Mouse (Mus musculus): ENCODE data around the gene Rbck1. TPM values are rescaled to one million over a fixed set of nuclear protein-coding genes. Genes with fewer than 3 reads are reported as not detected.

Gene Rbck1
- polyA plus RNA-seq, 1 experiment from 2014 or later = 88.1 TPM

GRCm38 (mm10) chr2:152336856-152337255 is 4.4 kb upstream of the Rbck1 start:
- 42% methylated on average over 1 of the region's 1 CpGs for WGBS
- peak overlapping the region; percentile 79 for H3K27ac ChIP-seq (ENCODE audit: low read length)
- H3K9ac ChIP-seq (ENCODE audit: low read length) = no peak overlapping the region
- H3K4me2 ChIP-seq (ENCODE audit: low read depth, low read length) = no peak overlapping the region
- peak; percentile 18; the same call in 1 of the 2 replicates for ATAC-seq (ENCODE audit: low read depth)
- H3K27me3 ChIP-seq (ENCODE audit: control insufficient read depth, insufficient read depth, low read depth, low read length) = no peaks in the 10 kb centered on the region
- no peaks in the 10 kb centered on the region for H3K9me3 ChIP-seq (ENCODE audit: control insufficient read depth, low read length)
- peaks cover 9% of the 10 kb centered on the region for H3K4me1 ChIP-seq (replicated peaks; ENCODE audit: control insufficient read depth, insufficient read depth, low read length)
- H3K4me3 ChIP-seq (ENCODE audit: low read length) = no peak overlapping the region
- H3K36me3 ChIP-seq (ENCODE audit: control insufficient read depth, insufficient read depth, low read length) = no peaks in the 10 kb centered on the region

DNA sequence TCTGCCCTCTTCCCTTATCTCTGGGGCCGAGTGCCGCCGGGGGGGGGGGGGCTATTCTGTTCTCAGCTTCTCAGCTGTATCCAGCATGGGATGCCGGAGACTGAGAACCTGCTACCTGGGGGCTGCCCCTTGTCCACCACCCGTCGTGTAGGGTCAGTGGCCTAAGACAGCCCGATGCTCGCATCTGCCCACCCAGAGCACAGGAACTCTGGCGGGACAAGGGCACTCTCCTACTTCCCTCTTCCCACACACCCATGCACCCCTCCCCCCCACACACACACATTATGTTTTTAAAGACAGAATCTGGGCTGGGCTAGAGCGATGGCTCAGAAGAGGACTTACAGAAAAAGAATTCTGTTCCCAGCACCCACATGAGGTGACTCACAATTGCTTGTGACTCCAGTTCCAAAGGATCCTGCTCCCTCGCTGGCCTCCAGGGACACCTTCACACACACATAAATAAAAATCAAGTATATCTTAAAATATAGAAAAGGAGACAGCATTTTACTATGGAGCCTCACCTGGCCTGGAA is 2.9 kb upstream of the Rbck1 start:
- WGBS = 34% methylated on average over 10 of the region's 11 CpGs
- H3K4me3 ChIP-seq (ENCODE audit: low read length) = no peak overlapping the region
- no peak overlapping the region for H3K4me2 ChIP-seq (ENCODE audit: low read depth, low read length)
- H3K27me3 ChIP-seq (ENCODE audit: control insufficient read depth, insufficient read depth, low read depth, low read length) = no peaks in the 10 kb centered on the region
- no peak overlapping the region for H3K27ac ChIP-seq (ENCODE audit: low read length)
- H3K4me1 ChIP-seq (replicated peaks; ENCODE audit: control insufficient read depth, insufficient read depth, low read length) = peaks cover 21% of the 10 kb centered on the region
- H3K9ac ChIP-seq (ENCODE audit: low read length) = no peak overlapping the region
- ATAC-seq (ENCODE audit: low read depth) = no peak
- no peaks in the 10 kb centered on the region for H3K36me3 ChIP-seq (ENCODE audit: control insufficient read depth, insufficient read depth, low read length)
- H3K9me3 ChIP-seq (ENCODE audit: control insufficient read depth, low read length) = no peaks in the 10 kb centered on the region

- Histone ChIP-seq H3K27me3 (ENCODE audit: control insufficient read depth, insufficient read depth, low read depth, low read length) (no peaks in the 10 kb centered on the region), H3K36me3 (ENCODE audit: control insufficient read depth, insufficient read depth, low read length) (no peaks in the 10 kb centered on the region; the same call in 1 of the 2 replicates), H3K9me3 (ENCODE audit: control insufficient read depth, low read length) (no peaks in the 10 kb centered on the region), H3K9ac (ENCODE audit: low read length) (no peak overlapping the region), H3K4me2 (ENCODE audit: low read depth, low read length) (no peak overlapping the region), H3K4me3 (ENCODE audit: low read length) (no peak overlapping the region), H3K27ac (ENCODE audit: low read length) (no peak overlapping the region), H3K4me1 (replicated peaks; ENCODE audit: control insufficient read depth, insufficient read depth, low read length) (peaks cover 23% of the 10 kb centered on the region)
- WGBS = 71% methylated on average over 4 of the region's 4 CpGs
- no peak for ATAC-seq (ENCODE audit: low read depth)
These were observed 1.0 kb upstream of the Rbck1 start for GRCm38 (mm10) chr2:152333345-152334006.

- peak overlapping the region; percentile 42 for H3K9ac ChIP-seq (ENCODE audit: low read length)
- peak overlapping the region; percentile 63 for H3K4me2 ChIP-seq (ENCODE audit: low read depth, low read length)
- H3K27me3 ChIP-seq (ENCODE audit: control insufficient read depth, insufficient read depth, low read depth, low read length) = no peaks in the 10 kb centered on the region
- H3K4me1 ChIP-seq (replicated peaks; ENCODE audit: control insufficient read depth, insufficient read depth, low read length) = peaks cover 14% of the 10 kb centered on the region; the same call in 1 of the 2 replicates
- peaks cover 11% of the 10 kb centered on the region for H3K36me3 ChIP-seq (ENCODE audit: control insufficient read depth, insufficient read depth, low read length)
- 47% methylated on average over 7 of the region's 7 CpGs for WGBS
- H3K4me3 ChIP-seq (ENCODE audit: low read length) = peak overlapping the region; percentile 86
- H3K27ac ChIP-seq (ENCODE audit: low read length) = no peak overlapping the region
- ATAC-seq (ENCODE audit: low read depth) = no peak
- no peaks in the 10 kb centered on the region for H3K9me3 ChIP-seq (ENCODE audit: control insufficient read depth, low read length)
These were observed 1.5 kb downstream of the Rbck1 start for GRCm38 (mm10) chr2:152330858-152331423.

DNA sequence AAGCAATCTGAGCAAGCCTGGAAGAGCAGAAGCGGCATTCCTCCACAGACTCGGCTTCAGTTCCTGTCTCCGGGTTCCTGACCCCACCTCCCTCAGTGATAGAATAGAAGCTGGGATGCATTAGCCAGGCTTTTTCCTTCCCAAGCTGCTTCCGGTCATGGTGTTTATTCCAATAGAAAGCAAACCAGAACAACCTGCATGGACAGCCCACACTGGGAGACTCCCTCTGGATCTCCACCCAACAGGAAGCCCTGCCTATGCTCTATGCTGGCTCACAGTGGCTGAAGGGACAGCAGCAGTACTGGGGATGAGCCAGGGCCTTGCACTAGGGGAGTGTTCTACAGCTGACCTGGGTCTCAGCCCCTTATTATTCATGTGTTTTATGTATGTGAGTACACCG is 4.5 kb downstream of the Rbck1 start:
- Histone ChIP-seq H3K27ac (ENCODE audit: low read length) (no peak overlapping the region), H3K4me1 (replicated peaks; ENCODE audit: control insufficient read depth, insufficient read depth, low read length) (peaks cover 14% of the 10 kb centered on the region; the same call in 1 of the 2 replicates), H3K9ac (ENCODE audit: low read length) (no peak overlapping the region), H3K27me3 (ENCODE audit: control insufficient read depth, insufficient read depth, low read depth, low read length) (no peaks in the 10 kb centered on the region), H3K4me3 (ENCODE audit: low read length) (no peak overlapping the region), H3K4me2 (ENCODE audit: low read depth, low read length) (no peak overlapping the region), H3K36me3 (ENCODE audit: control insufficient read depth, insufficient read depth, low read length) (peaks cover 28% of the 10 kb centered on the region), H3K9me3 (ENCODE audit: control insufficient read depth, low read length) (no peaks in the 10 kb centered on the region)
- no peak for ATAC-seq (ENCODE audit: low read depth)
- WGBS = 58% methylated on average over 5 of the region's 5 CpGs

GRCm38 (mm10) chr2:152326654-152327053 is 5.8 kb downstream of the Rbck1 start:
- WGBS = 84% methylated on average over 8 of the region's 8 CpGs
- no peak overlapping the region for H3K9ac ChIP-seq (ENCODE audit: low read length)
- no peaks in the 10 kb centered on the region for H3K9me3 ChIP-seq (ENCODE audit: control insufficient read depth, low read length)
- no peak for ATAC-seq (ENCODE audit: low read depth)
- no peaks in the 10 kb centered on the region for H3K27me3 ChIP-seq (ENCODE audit: control insufficient read depth, insufficient read depth, low read depth, low read length)
- H3K4me3 ChIP-seq (ENCODE audit: low read length) = no peak overlapping the region
- H3K36me3 ChIP-seq (ENCODE audit: control insufficient read depth, insufficient read depth, low read length) = peaks cover 30% of the 10 kb centered on the region
- H3K4me2 ChIP-seq (ENCODE audit: low read depth, low read length) = no peak overlapping the region
- no peak overlapping the region for H3K27ac ChIP-seq (ENCODE audit: low read length)
- H3K4me1 ChIP-seq (replicated peaks; ENCODE audit: control insufficient read depth, insufficient read depth, low read length) = peaks cover 14% of the 10 kb centered on the region; the same call in 1 of the 2 replicates

GRCm38 (mm10) chr2:152326157-152326556 is 6.3 kb downstream of the Rbck1 start:
- H3K9me3 ChIP-seq (ENCODE audit: control insufficient read depth, low read length) = no peaks in the 10 kb centered on the region
- H3K27ac ChIP-seq (ENCODE audit: low read length) = no peak overlapping the region
- no peaks in the 10 kb centered on the region for H3K27me3 ChIP-seq (ENCODE audit: control insufficient read depth, insufficient read depth, low read depth, low read length)
- no peak overlapping the region for H3K4me2 ChIP-seq (ENCODE audit: low read depth, low read length)
- H3K4me3 ChIP-seq (ENCODE audit: low read length) = no peak overlapping the region
- peaks cover 30% of the 10 kb centered on the region for H3K36me3 ChIP-seq (ENCODE audit: control insufficient read depth, insufficient read depth, low read length)
- no peak overlapping the region for H3K9ac ChIP-seq (ENCODE audit: low read length)
- no peak for ATAC-seq (ENCODE audit: low read depth)
- 87% methylated on average over 13 of the region's 13 CpGs for WGBS
- peaks cover 10% of the 10 kb centered on the region; the same call in 1 of the 2 replicates for H3K4me1 ChIP-seq (replicated peaks; ENCODE audit: control insufficient read depth, insufficient read depth, low read length)

DNA sequence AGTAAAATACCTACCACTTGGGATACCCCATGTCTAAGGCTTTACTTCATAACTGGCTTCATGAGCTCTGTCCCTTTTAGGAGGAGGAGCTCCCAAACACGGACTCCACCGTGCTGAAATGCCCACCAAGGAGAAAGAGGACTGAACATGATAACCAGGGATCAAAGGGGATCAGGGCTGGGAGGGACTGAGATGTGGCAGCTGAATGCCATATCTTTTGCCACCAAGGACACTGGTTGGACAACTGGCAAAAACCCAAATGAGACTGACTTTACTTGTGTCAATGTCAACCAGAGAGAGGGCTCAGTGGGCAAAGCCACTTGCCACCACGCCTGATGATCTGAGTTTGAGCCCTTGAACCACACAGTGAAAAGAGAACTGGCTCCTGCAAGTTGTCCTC is 7.6 kb downstream of the Rbck1 start:
- Histone ChIP-seq H3K9me3 (ENCODE audit: control insufficient read depth, low read length) (no peaks in the 10 kb centered on the region), H3K27me3 (ENCODE audit: control insufficient read depth, insufficient read depth, low read depth, low read length) (no peaks in the 10 kb centered on the region), H3K9ac (ENCODE audit: low read length) (no peak overlapping the region), H3K4me3 (ENCODE audit: low read length) (no peak overlapping the region), H3K4me2 (ENCODE audit: low read depth, low read length) (no peak overlapping the region), H3K27ac (ENCODE audit: low read length) (no peak overlapping the region), H3K4me1 (replicated peaks; ENCODE audit: control insufficient read depth, insufficient read depth, low read length) (no peaks in the 10 kb centered on the region), H3K36me3 (ENCODE audit: control insufficient read depth, insufficient read depth, low read length) (peaks cover 33% of the 10 kb centered on the region)
- ATAC-seq (ENCODE audit: low read depth) = no peak
- WGBS = 81% methylated on average over 3 of the region's 3 CpGs

GRCm38 (mm10) chr2:152323971-152324370 is 8.5 kb downstream of the Rbck1 start:
- H3K4me3 ChIP-seq (ENCODE audit: low read length) = no peak overlapping the region
- no peaks in the 10 kb centered on the region for H3K9me3 ChIP-seq (ENCODE audit: control insufficient read depth, low read length)
- no peak for ATAC-seq (ENCODE audit: low read depth)
- H3K4me1 ChIP-seq (replicated peaks; ENCODE audit: control insufficient read depth, insufficient read depth, low read length) = no peaks in the 10 kb centered on the region
- H3K4me2 ChIP-seq (ENCODE audit: low read depth, low read length) = no peak overlapping the region
- no peak overlapping the region for H3K9ac ChIP-seq (ENCODE audit: low read length)
- peaks cover 36% of the 10 kb centered on the region for H3K36me3 ChIP-seq (ENCODE audit: control insufficient read depth, insufficient read depth, low read length)
- 91% methylated on average over 14 of the region's 14 CpGs for WGBS
- no peaks in the 10 kb centered on the region for H3K27me3 ChIP-seq (ENCODE audit: control insufficient read depth, insufficient read depth, low read depth, low read length)
- no peak overlapping the region for H3K27ac ChIP-seq (ENCODE audit: low read length)

Data from lung, embryonic 16.5 days (tissue).